Mouse (Mus musculus): Measurements from ENCODE around the gene Uchl4. TPM values are rescaled to one million over a fixed set of nuclear protein-coding genes. Genes with fewer than 3 reads are reported as not detected.
A peak's percentile ranks its signal among the peaks of the same experiment; 100 is the strongest.

Gene Uchl4
- polyA plus RNA-seq, 1 experiment from 2014 or later = 2.1 TPM

- H3K27ac ChIP-seq (replicated peaks) = no peak overlapping the region
- no peak overlapping the region for H3K4me3 ChIP-seq (replicated peaks)
- 76% methylated on average over 1 of the region's 1 CpGs for whole genome bisulfite sequencing
- no peaks in the 10 kb centered on the region for H3K27me3 ChIP-seq
- no peaks in the 10 kb centered on the region for H3K4me1 ChIP-seq
- H3K9ac ChIP-seq = no peak overlapping the region
- ATAC-seq (ENCODE audit: insufficient number of reproducible peaks, low FRiP score, low TSS enrichment, low read depth) = no peak
- no peaks in the 10 kb centered on the region for H3K9me3 ChIP-seq (replicated peaks)
- H3K36me3 ChIP-seq = no peaks in the 10 kb centered on the region
- H3K4me2 ChIP-seq (replicated peaks) = no peak overlapping the region
Measured at GRCm38 (mm10) chr9:64274919-64275318, 39.9 kb downstream of the Uchl4 start.

DNA sequence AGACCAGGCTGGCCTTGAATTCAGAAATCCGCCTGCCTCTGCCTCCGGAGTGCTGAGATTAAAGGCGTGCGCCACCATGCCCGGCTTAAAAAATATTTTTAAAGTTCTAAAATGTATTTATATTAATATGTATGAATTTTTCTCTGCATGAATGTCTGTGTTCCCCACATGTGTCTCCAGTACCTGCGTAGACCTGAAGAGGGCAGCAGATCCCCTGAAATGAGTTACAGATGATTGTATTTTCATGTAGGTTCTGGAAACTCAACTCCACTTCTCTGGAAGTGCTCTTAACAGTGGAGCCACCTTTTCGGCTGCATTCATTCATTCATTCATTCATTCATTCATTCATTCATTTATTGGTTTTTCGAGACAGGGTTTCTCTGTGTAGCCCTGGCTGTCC is 42.7 kb downstream of the Uchl4 start:
- H3K9me3 ChIP-seq (replicated peaks) = no peaks in the 10 kb centered on the region
- H3K36me3 ChIP-seq = no peaks in the 10 kb centered on the region
- H3K4me2 ChIP-seq (replicated peaks) = no peak overlapping the region
- no peak overlapping the region for H3K9ac ChIP-seq
- H3K4me1 ChIP-seq = peaks cover 8% of the 10 kb centered on the region
- no peak for ATAC-seq (ENCODE audit: insufficient number of reproducible peaks, low FRiP score, low TSS enrichment, low read depth)
- 63% methylated on average over 8 of the region's 8 CpGs for WGBS
- H3K27ac ChIP-seq (replicated peaks) = no peak overlapping the region
- no peaks in the 10 kb centered on the region for H3K27me3 ChIP-seq
- no peak overlapping the region for H3K4me3 ChIP-seq (replicated peaks)

GRCm38 (mm10) chr9:64278665-64279310 is 43.8 kb downstream of the Uchl4 start:
- ATAC-seq (ENCODE audit: insufficient number of reproducible peaks, low FRiP score, low TSS enrichment, low read depth) = no peak
- Histone ChIP-seq H3K27ac (replicated peaks) (no peak overlapping the region), H3K4me1 (peaks cover 8% of the 10 kb centered on the region), H3K4me2 (replicated peaks) (no peak overlapping the region), H3K9me3 (replicated peaks) (no peaks in the 10 kb centered on the region), H3K4me3 (replicated peaks) (no peak overlapping the region), H3K36me3 (no peaks in the 10 kb centered on the region; the same call in 1 of the 2 replicates), H3K9ac (no peak overlapping the region), H3K27me3 (no peaks in the 10 kb centered on the region)
- WGBS = 94% methylated on average over 6 of the region's 6 CpGs

DNA sequence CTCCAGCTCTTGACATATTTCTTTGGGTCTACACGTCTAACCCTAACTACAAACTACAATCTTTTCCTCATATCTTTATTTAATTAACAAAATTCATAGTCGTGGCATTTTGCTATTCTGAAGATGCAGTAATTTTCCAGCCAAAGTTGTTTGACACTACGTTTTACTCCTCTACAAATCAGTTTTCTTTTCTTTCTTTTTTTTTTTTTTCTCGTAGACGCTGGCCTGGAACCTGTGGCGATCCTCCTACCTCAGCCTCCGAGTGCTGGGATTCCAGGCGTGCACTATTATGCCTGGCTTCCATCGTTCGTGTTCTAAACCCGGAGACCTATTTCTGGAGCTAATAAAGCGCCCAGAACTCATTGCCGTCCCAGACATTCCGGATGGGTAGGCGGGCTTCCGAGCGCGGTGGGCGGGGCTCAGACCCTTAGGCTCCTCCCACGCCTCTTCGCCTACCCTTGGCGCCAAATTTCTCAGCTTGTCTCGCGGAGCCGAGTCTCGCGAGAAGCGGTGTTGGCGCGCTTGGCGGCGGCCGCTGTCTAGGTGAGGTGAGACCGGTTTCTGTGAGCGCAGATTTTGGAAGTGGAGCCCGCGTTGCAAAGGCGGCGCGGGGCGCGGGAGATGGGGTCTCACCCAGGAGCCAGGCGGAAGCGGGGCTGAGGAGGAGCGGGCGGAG is 46.2 kb downstream of the Uchl4 start, which contains the start of gene Tipin:
Tipin (plus strand) TSS at position 477 of the 676 bp plus-strand sequence.
- H3K36me3 ChIP-seq = no peaks in the 10 kb centered on the region; the same call in 1 of the 2 replicates
- peak within 1 kb of the TSS; percentile 95 for H3K27ac ChIP-seq (replicated peaks)
- H3K27me3 ChIP-seq = no peaks in the 10 kb centered on the region
- peak within 1 kb of the TSS; percentile 58 for H3K4me2 ChIP-seq (replicated peaks)
- peak; percentile 94 for ATAC-seq (ENCODE audit: insufficient number of reproducible peaks, low FRiP score, low TSS enrichment, low read depth)
- peaks cover 8% of the 10 kb centered on the region for H3K4me1 ChIP-seq
- 2% methylated on average over 46 of the region's 46 CpGs for WGBS
- H3K9ac ChIP-seq = peak within 1 kb of the TSS; percentile 88
- no peaks in the 10 kb centered on the region for H3K9me3 ChIP-seq (replicated peaks)
- peak within 1 kb of the TSS; percentile 89 for H3K4me3 ChIP-seq (replicated peaks)

- H3K4me2 ChIP-seq (replicated peaks) = peak overlapping the region; percentile 58
- WGBS = 0% methylated on average over 24 of the region's 24 CpGs
- H3K36me3 ChIP-seq = no peaks in the 10 kb centered on the region; the same call in 1 of the 2 replicates
- peaks cover 8% of the 10 kb centered on the region for H3K4me1 ChIP-seq
- H3K9ac ChIP-seq = peak overlapping the region; percentile 88
- peak; percentile 89 for ATAC-seq (ENCODE audit: insufficient number of reproducible peaks, low FRiP score, low TSS enrichment, low read depth)
- H3K9me3 ChIP-seq (replicated peaks) = no peaks in the 10 kb centered on the region
- H3K27me3 ChIP-seq = no peaks in the 10 kb centered on the region
- peak overlapping the region; percentile 89 for H3K4me3 ChIP-seq (replicated peaks)
- H3K27ac ChIP-seq (replicated peaks) = peak overlapping the region; percentile 95
Measured at GRCm38 (mm10) chr9:64281781-64282178, 46.8 kb downstream of the Uchl4 start.

- no peaks in the 10 kb centered on the region for H3K9me3 ChIP-seq (replicated peaks)
- no peaks in the 10 kb centered on the region for H3K27me3 ChIP-seq
- peak overlapping the region; percentile 58 for H3K4me2 ChIP-seq (replicated peaks)
- 54% methylated on average over 5 of the region's 5 CpGs for WGBS
- H3K4me1 ChIP-seq = peaks cover 8% of the 10 kb centered on the region
- H3K27ac ChIP-seq (replicated peaks) = peak overlapping the region; percentile 95; the same call in 1 of the 2 replicates
- peak overlapping the region; percentile 89 for H3K4me3 ChIP-seq (replicated peaks)
- peak overlapping the region; percentile 88 for H3K9ac ChIP-seq
- no peaks in the 10 kb centered on the region; the same call in 1 of the 2 replicates for H3K36me3 ChIP-seq
- no peak for ATAC-seq (ENCODE audit: insufficient number of reproducible peaks, low FRiP score, low TSS enrichment, low read depth)
Measured at GRCm38 (mm10) chr9:64282404-64282987, 47.5 kb downstream of the Uchl4 start.

Small RNAs within 50 kb of the gene (microRNA-seq; reads per million reads assigned to microRNA genes)
- gene Gm24106 (ENCODE audit: borderline number of aligned reads) = not detected

Other genes starting within 250 kb of the Uchl4 start
- 12.8 and 15.5 TPM in 2 replicates for gene Smad6, start 213.1 kb upstream of the Uchl4 start, polyA plus RNA-seq (2015; fragmentation: Nextera tagmentation; extraction: Ambion mirVana)
- 0.16 TPM in 1 of 2 replicates, not detected in the other for gene Lctl, start 118.1 kb upstream of the Uchl4 start, polyA plus RNA-seq (2015; fragmentation: Nextera tagmentation; extraction: Ambion mirVana)
- 16.3 and 19.5 TPM in 2 replicates for gene Zwilch, start 62.1 kb upstream of the Uchl4 start, polyA plus RNA-seq (2015; fragmentation: Nextera tagmentation; extraction: Ambion mirVana)
- gene Rpl4, start 61.8 kb upstream of the Uchl4 start, polyA plus RNA-seq (2015; fragmentation: Nextera tagmentation; extraction: Ambion mirVana) = 1,153 and 1,206 TPM in 2 replicates
- 30.2 and 35.3 TPM in 2 replicates for gene Snapc5, start 55.9 kb upstream of the Uchl4 start, polyA plus RNA-seq (2015; fragmentation: Nextera tagmentation; extraction: Ambion mirVana)
- 99.5 and 100 TPM in 2 replicates for gene Map2k1, start 18.4 kb downstream of the Uchl4 start, polyA plus RNA-seq (2015; fragmentation: Nextera tagmentation; extraction: Ambion mirVana)
- 171 and 185 TPM in 2 replicates for gene Tipin, start 46.4 kb downstream of the Uchl4 start, polyA plus RNA-seq (2015; fragmentation: Nextera tagmentation; extraction: Ambion mirVana)
- 18.7 and 19.7 TPM in 2 replicates for gene Dis3l, start 106.1 kb downstream of the Uchl4 start, polyA plus RNA-seq (2015; fragmentation: Nextera tagmentation; extraction: Ambion mirVana)
- 1.0 and 1.9 TPM in 2 replicates for gene Megf11, start 150.4 kb downstream of the Uchl4 start, polyA plus RNA-seq (2015; fragmentation: Nextera tagmentation; extraction: Ambion mirVana)

Data from embryonic facial prominence, embryonic 15.5 days (tissue).